Mouse (Mus musculus) right cerebral cortex, postnatal 25 days (tissue): ENCODE data around the gene Lrwd1.
"Not testable (repeated sequence)": the region's sequence is repeated elsewhere in the genome, so short reads cannot be mapped to it uniquely, and the experiment has no call there.

Source experiments
- DNase-seq: peaks from one replicate; pipeline ENCODE4 v3.0.0; 2022

The Lrwd1 gene

DNA sequence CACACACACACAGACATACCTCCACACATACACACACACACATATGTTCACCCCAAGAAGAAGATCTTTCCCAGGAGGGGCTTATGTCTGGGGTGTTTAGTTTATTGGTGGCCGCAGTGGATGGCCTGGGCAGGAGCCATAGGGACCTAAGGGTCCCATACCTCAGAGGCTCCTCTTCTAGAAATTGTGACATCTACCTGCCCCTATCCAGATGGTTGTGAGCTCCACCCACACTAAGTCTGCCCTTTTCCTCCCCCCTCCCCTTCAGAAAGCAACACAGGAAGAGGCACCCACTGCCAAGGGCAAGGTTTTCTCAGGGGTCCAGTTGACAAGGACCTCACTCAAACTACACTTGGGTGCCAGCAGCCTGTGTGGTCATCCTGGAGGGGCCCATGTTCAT, 11.1 kb upstream of the Lrwd1 start:
- no peak for DNase-seq

DNA sequence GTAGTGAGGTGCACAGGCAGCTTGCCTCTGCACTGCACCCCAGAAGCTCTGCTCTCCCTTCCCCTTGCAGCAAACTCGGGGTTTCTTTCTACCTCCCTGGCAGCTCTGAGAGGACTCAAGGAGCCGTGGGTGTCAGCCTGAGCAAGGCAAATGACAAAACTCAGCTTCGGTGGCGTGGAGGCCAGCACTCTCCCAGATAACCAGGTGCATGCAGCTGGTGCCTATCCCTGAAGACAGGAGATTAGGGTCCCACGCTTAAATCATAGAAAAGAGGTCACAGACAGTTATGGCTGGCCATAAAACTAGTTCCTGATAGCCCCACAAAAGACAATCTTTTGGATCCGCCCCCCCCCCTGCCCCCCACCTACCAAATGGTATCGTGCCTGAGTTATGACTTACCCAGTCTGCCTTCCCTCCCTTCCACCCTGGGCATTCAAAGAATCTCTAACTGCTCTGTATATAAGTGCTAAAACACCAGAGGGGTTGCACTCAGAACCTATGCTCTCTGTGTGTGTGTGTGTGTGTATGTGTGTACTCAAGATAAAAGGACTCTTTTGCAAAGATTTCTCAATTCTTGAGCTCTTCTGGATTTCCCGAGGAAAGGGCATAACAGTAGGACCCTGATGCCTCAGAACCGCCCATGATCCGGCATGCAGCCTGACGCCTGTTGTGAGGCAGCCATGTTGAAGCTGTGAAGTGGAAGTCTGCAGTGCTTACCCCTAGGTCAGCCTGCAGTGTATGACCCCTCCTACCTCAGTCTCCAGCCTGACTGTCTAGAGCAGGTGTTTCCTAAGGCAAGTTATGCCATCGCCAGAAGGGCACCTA, 8.9 kb upstream of the Lrwd1 start:
- no peak for DNase-seq

DNA sequence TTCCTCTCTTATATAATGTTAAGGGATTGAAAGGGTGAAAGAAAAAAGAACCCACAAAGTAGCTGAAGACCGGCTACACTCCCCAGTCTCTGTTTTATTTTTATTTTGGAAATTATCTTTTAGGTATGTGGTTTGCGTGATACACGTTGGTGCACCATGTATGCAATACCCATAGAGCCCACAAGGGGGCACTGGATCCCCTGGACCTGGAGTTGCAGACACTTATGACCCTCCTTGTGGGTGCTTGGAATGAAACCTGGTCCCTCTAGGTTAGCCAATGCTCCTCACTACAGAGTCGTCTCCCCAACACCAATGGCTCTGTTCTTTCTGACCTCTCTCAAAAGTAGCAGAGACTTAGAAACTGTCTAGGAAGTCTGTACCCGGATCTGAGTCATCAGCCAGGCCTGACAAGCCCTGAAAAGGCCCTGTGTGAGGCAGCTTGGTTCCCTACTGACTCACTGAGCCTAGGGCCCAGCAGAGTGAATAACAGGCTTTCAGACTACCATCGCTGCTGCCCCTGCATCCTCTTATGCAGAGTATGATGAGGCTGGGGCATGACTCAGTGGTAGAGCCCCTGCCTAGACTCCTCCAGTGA, 7.4 kb upstream of the Lrwd1 start:
- DNase-seq: no peak

DNA sequence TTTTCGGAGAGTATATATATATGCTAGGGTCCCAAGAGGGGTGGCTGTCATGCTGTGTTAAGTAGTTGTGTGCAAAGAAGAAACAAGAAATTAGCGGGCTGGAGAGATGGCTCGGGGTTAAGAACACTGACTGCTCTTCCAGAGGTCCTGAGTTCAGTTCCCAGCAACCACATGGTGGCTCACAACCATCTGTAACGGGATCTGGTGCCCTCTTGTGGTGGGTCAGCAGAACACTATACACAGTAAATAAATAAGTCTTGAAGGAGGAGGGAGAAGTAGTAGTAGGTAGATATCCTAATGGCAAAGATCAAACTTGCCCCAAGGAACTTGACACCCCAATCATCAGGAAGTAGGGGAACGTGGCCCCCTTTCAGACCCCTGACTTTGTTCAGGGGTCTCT, 6.9 kb upstream of the Lrwd1 start:
- DNase-seq: no peak

DNA sequence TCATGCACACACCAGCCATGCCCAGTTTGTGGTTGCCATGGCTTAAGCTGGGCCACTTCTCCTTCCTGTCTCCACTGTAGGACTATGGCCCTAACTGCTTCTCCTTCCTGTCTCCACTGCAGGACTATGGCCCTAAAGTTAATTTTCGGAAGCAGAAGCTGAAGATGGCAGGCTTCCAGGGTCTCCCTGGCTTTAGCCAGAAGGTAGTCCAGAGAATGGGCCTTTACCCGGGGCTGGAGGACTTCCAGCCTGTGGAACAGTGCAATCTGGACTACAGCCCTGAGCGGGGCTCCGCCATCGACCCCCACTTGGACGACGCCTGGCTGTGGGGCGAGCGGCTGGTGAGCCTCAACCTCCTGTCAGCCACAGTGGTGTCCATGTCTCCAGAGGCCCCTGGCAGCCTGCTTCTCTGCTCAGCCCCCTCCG, 4.2 kb upstream of the Lrwd1 start:
- DNase-seq: no peak

DNA sequence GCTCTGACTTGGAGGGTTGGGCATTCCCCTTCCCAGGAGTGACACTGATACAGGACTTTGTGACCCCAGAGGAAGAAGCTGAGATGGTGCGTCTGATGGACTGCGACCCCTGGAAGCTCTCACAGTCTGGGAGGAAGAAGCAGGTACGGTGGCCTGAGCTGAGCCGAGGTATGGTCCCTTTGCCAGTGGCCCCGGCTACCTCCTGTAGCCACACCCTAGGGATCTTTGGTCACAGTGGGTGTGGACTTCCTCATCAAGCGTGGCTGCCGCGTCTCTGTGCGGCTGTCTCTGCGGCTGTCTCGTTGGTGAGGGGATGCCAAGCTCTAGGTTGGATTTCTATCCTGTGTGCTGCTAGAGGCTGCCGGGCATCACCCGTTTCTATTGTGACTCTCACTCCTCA, 3.5 kb upstream of the Lrwd1 start:
- DNase-seq: no peak

DNA sequence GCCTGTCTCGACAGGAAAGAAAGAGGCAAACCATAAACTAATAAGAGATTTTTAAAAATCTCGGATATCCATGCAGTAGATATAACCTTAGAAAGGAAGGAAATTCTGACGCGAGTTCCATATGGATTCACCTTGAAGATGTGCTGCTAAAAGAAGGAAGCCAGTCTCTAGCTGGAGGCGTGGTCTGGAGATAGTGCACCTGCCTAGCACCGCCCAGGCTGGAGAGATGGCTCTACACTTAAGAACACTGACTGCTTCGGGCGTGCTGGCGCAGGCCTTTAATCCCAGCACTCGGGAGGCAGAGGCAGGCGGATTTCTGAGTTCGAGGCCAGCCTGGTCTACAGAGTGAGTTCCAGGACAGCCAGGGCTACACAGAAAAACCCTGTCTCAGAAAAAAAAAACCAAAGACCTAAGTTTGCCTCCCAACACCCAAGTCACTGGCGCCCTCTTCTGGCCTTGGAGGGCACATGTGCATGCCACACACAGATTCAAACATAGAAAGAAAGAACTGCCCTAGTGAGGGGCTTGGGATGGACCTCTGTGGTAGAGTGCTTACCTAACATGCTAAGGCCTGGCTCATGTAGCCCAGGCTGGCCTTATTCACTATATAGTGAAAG, 1.9 kb upstream of the Lrwd1 start:
- no peak for DNase-seq

DNA sequence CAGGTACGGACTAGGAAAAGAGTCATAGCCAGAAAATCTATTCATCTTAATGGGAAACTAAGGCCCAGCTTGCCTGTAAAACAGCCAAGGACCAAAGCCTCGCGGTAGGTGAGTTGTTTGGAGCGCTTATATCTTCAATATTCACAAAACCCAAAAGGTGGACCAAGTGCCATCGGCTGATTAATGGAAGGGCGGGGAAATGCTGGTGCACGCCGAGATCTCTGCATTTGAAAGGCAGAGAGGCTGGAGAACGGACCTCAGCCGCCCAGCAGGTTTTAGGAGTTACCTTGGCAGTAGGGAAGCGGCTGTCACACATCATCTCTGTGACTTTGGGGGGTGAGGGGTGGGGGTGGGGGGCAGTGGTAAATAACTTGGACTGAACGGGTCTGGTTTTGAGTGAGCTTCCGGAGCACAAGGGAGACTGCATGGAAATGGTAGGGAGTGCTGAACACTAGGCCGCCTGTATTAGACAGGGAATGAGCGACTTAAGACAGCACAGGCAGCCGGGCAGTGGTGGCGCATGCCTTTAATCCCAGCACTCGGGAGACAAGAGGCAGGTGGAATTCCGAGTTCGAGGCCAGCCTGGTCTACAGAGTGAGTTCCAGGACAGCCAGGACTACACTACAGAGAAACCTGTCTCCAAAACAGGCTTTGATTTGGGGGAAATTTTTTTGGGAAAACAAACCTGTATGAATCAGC, 567 bp upstream of the Lrwd1 start:
- no peak for DNase-seq

DNA sequence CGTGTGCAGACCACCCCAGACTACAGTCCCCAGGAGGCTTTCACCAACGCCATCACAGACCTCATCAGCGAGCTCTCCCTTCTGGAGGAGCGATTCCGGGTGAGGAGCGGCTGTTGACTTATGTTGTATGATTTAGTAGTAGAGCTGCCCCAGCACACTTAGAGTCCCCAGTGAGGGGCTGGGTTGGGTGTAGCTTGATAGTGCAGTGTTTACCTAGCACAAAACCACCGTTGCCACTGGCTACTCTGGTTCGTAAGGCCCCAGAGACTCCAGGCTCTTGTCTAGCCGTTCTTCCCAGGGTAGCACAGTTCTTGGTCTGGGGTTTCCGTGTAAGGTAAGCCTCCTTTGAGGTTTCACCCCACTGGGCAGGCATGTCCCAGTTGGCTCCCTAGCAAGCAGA, 13.7 kb downstream of the Lrwd1 start:
- DNase-seq: no peak

DNA sequence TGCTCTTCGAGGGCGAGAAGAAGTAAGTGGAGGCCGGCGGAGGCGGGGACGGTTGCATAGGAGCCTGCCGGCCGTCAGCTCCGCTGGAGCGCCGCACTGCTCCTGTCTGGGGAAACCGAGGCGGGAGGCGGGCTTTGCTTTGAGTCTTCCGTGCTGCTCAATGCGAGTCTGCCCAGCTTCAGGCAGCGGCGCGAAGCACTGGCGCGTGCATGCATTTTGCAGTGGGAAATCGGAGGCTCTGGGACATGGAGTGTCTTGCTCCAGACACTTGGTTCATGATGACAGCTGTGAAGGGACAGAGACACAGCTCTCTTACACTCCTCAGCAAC, 19.1 kb downstream of the Lrwd1 start:
- DNase-seq: no peak

DNA sequence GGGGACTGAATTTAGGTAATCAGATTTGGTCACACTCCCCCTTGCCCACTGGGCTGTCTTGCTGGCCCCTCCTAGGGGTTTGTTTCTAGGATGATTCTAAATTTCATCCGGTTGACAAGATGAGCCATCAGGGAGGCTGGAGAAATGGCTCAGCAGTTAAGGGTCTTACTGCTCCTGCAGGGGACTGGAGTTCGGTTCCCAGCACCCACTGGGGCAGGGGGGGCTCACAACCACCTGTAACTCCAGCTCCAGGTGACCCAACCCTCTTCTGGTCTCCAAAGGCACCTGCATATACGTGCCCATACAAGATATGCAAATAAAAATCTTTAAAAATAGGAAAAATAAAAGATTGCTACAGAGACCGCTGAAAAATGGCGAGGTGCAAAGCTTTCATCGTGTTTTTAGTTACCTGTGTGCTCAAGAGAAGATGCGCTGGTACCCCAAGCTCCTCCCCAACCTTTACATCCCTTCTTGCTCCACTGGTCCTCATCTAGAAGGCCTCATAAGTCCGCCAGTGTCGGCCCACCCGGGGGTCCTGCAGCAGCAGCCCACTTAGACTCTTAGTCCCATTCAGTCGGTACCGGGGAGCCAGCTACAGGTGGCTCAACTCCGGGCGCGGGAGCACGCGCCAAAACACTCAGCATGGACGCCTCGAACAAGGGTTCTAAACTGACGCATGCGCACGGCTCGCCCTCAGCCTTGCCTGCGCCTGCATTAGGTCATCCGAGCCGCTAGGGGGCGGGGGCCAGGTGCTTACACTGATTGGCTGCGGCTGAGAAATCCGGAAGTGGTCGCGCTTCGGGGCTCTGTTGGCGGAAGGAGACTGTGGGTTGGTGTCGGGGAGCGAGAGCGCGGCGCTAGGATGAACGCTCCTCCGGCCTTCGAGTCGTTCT, 19.7 kb downstream of the Lrwd1 start, which contains the start of gene Polr2j:
Gene Polr2j, plus strand, starts transcription at position 741 of the 893 bp plus-strand sequence.
- peak; percentile 96 for DNase-seq

DNA sequence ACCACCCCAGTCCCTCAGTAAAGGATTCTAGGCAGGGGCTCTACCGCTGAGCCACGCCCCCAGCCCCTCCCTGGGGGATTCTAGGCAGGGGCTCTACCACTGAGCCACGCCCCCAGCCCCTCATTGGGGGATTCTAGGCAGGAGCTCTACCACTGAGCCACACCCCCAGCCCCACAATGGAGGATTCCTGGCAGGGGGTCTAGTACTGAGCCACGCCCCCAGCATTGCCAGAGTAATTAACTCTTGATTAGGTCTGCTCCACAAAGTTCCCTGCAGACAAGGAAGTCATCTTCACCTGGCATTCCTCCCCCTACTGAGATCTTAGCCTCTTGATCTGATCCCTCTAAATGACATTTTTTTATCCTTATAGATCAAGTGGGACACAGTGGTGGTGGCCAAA, 22.3 kb downstream of the Lrwd1 start:
- not testable (repeated sequence) for DNase-seq

DNA sequence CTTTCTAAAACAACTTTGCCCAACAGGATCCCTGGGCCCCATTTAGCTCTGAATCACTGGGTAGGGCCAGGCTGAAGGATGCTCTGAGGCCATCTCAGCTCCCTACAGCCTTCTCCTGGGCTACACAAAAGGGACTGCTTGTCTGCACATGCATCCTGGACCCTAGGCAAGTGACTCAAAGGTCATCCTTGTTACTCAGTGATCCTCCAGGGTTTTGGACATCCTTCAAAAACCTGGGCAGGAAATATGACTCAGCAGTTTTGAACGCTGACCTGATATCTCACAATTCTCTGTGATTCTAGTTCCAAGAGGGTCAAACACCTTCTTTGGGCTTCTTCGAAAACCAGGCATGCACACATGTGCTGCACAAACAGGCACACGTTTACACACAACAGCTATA, 26.8 kb downstream of the Lrwd1 start:
- no peak for DNase-seq

DNA sequence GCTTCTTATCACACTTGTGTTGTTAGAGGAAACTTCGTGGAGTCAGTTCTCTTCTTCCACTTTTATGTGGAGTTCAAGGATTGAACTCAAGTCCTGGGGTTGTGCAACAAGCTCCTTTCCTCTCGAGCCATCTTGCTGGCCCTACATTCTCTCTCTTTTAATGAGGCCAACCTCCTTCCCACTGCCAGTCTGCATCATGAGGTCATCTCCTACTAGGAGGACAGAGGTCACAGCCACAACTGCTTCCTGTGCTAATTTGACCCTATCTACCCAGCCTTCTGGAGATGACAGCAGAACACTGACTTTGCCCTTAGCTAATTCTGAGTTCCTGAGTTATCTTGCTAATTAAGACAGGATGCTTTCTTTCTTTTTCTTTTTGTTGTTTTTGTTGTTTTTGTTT, 27.4 kb downstream of the Lrwd1 start:
- no peak for DNase-seq

DNA sequence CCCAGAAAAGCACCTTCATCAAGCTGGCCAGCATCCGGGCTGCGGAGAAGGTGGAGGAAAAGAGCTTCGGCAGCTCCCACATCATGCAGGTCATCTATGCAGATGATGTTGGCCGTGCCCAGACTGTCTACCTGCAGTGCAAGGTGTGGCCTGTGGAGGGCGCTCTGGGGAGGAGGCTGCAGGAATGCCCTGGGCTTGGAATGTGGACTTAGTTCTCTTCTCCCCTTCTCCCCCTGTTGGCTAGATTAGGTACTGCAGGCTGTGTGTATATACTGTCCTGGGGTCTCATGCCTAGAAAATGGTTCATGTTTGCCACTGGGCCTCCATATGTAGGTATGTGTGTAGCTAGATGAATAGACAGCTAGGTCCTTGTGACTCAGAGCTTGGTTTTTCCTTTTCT, 31.4 kb downstream of the Lrwd1 start:
- DNase-seq: no peak

DNA sequence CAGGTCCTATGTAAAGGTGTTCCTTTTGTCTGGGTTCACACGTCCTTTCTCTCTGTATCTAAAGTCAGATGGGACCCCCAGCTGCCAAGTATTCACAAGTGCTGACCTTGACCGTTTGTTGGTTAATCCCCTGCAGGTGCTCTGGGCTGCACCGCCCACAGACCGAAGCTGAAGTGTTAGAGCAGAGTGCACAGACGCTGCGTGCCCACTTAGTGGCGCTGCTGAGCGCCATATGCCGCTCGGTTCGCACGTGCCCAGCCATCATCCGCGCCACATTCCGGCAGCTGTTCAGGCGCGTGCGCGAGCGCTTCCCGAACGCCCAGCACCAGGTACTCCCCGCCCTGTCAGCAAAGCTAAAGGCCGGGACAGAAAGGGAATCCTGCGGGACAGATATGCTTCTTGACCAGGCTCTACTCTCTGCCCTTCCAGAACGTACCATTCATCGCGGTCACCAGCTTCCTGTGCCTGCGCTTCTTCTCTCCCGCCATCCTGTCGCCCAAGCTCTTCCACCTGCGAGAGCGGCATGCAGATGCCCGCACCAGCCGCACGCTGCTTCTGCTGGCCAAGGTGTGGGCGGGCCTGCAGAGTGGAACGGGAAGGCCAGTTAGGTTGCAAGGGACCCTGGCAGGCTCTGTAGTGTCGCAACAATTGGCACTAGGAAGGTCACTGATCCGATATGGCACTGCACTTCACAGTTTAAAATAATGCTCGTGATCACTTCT, 33.6 kb downstream of the Lrwd1 start:
- DNase-seq: peak; percentile 78

DNA sequence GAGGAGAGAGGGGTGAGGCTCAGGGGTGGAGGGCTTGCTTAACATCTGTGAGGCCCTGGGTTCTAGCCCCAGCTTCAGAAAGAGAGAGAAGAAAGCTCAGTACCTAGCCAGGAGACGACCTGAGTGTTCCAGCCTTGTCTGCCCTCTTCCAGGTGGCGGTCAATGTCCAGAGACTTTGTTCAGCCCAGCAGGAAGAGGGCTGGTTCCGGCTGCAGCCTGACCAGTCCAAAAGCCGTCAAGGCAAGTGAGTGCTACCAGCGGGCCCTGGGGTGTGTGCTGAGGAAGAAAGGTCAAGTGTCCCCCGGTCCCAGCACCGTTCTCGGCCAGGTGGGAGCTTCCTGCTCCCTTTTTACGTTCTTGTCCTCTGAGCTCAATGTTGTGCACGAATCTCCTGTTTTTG, 37.3 kb downstream of the Lrwd1 start:
- no peak for DNase-seq

DNA sequence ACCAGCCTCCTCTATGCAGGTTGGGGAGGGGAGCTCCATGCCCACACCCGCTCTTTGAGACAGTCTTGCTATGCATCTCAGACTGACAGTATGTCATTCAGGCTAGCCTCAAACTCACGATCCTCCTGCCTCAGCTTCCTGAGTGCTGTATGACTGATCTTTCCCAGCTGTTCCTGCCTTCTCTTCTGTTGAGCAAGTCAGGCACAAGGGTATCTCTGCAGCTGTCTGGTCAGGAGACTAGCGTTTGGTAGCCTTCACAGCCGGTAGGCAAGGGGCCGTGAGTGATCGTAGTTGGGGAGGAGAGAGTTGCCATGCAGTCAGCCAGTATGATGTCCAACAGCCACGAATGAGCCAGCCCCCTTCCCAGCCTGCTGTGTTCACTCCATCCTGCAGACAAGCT, 40.8 kb downstream of the Lrwd1 start:
- DNase-seq: no peak

DNA sequence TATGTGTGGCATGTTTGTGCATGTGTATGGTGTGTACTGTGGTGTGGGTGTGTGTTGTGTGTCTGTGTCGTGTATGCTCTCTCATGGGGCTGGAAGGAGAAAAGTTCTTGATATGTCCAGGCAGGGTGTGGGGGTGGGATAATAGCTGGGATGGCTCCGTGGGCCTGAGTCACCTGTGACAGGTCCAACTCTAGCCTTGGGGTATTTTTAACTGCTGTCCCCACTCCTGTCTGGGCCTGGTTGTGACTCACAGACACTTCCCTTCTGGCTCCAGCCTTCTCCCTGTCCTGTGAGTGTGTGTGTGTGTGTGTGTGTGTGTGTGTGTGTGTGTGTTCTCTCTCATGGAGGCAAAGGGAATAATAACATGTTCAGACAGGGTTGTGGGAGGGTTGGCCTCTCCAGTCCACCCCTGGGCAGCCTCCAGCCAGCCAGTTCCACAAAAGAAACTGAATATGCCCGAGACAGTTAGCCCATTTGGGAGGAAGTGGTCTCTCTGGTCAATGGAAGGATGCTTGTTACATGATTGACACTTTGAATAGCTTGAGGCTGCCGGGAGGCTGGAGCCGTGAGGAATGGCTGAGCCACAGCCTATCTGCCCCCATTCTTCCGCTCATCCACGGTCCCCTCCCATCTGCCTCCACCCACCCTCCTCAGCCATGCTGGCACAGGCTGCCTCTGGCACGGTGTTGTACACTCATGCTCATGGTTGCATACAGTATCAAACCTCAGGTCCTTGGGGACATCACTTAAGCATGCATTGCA, 41.4 kb downstream of the Lrwd1 start:
- DNase-seq: peak; percentile 19

DNA sequence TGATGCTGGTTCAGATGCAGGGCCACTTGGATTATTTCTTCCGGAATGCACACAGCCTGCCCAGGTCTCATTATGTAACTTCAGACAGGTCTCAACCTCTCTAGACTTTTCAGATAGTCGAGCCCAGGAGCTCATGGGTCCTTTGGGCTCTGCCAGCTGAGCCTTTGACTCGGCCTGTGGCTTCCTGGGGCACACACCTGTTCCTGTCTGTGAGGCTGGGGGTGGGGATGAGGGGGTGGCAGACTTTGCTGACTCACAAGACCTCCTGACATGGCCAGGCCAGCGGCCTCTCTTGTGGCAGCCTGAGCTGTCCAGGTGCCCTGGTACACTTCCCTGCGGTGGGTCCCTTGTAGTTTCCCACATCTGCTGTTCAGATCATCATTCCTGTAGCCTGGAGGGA, 43.9 kb downstream of the Lrwd1 start:
- DNase-seq: no peak
